ENCODE assay signal across 14 mouse cellular contexts in the genomic region with DNA sequence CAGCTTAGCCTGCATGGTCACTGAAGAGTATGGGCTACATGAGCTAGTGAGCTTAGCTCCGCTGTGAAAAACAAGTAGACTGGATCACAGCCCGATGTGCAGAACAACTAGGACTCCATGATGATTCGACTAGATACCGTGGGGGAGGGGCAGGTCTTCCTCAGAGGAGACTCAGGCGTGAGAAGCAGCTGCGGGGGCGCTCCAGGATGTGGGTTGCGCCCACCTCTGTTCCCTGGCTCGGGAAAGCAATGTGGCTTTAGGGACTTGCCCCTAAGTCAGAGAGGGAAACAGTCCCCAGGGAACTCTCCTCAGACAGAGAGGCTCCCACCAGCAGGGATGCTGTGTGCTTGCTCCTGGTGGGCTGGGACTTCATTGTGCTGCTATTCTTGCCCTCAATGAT. TPM values are rescaled to one million over a fixed set of nuclear protein-coding genes. Genes with fewer than 3 reads are reported as not detected.
DNase-seq lines count a peak whose midpoint lies in the region; ATAC-seq lines count a peak whose summit lies in the region.
"Had no signal": no experiment of that assay in that cellular context is flagged by ENCODE, and none has a peak within 500 bp of the region (broad histone marks: within the 10 kb centered on the region; RNA-seq: fewer than 3 reads in every experiment).

No protein-coding gene starts in this region.

- H3K27me3 ChIP-seq in hindbrain, embryonic 11.5 days (ENCODE audit: control insufficient read depth, insufficient read depth, low read length): no peaks in the 10 kb centered on the region
- no peaks in the 10 kb centered on the region for H3K27me3 ChIP-seq in hindbrain, embryonic 14.5 days (ENCODE audit: control insufficient read depth, insufficient read depth, low read length)

- peak; percentile 49 for DNase-seq in hindbrain, embryonic 11.5 days (ENCODE audit: low spot score)
- no peak for DNase-seq in hindbrain, embryonic 14.5 days (ENCODE audit: low spot score)
- peak; percentile 48 for DNase-seq in right cerebral cortex, adult 18-20 months
- no peak for DNase-seq in right cerebral cortex, postnatal 25 days
- peak; percentile 39 for DNase-seq in mesoderm, embryonic 11.5 days (ENCODE audit: low read depth, low spot score)
- no peak for DNase-seq in layer of hippocampus, adult 8-10 months (ENCODE audit: low spot score in 2 of 2)
- no peak for DNase-seq in adrenal gland, postnatal 4 days (ENCODE audit: low spot score in 2 of 2)
- DNase-seq: adrenal gland, postnatal 25 days; cerebellum, postnatal 36 days; lung, postnatal 36 days had no signal

- H3K9ac ChIP-seq in hindbrain, embryonic 11.5 days (ENCODE audit: low read depth, low read length): no peak overlapping the region
- no peak overlapping the region for H3K9ac ChIP-seq in hindbrain, embryonic 14.5 days
- H3K9ac ChIP-seq: heart, embryonic 13.5 days had no signal

- H3K9me3 ChIP-seq in hindbrain, embryonic 11.5 days (ENCODE audit: control insufficient read depth, low read length): no peaks in the 10 kb centered on the region
- no peaks in the 10 kb centered on the region for H3K9me3 ChIP-seq in hindbrain, embryonic 14.5 days (ENCODE audit: control insufficient read depth, low read length)
- H3K9me3 ChIP-seq: heart, embryonic 13.5 days had no signal

- ATAC-seq in hindbrain, embryonic 11.5 days (ENCODE audit: low FRiP score): no peak
- ATAC-seq in hindbrain, embryonic 14.5 days (ENCODE audit: low FRiP score): no peak
- ATAC-seq in erythroblast, adult 5-6 weeks (replicated peaks; ENCODE audit: low FRiP score, poor library complexity, severe bottlenecking): no peak

- WGBS in hindbrain, embryonic 11.5 days: 18% methylated on average over 9 of the region's 9 CpGs
- 18% methylated on average over 9 of the region's 9 CpGs for WGBS in hindbrain, embryonic 14.5 days

- H3K27ac ChIP-seq in hindbrain, embryonic 11.5 days (ENCODE audit: low read depth, low read length): no peak overlapping the region
- no peak overlapping the region for H3K27ac ChIP-seq in hindbrain, embryonic 14.5 days
- H3K27ac ChIP-seq: heart, embryonic 13.5 days had no signal

- no peak overlapping the region for H3K4me2 ChIP-seq in hindbrain, embryonic 11.5 days (replicated peaks; ENCODE audit: low read depth, low read length)
- no peak overlapping the region for H3K4me2 ChIP-seq in hindbrain, embryonic 14.5 days (replicated peaks)
- H3K4me2 ChIP-seq: heart, embryonic 13.5 days had no signal

- no peaks in the 10 kb centered on the region for H3K36me3 ChIP-seq in hindbrain, embryonic 11.5 days (ENCODE audit: control insufficient read depth, insufficient read depth, low read length)
- no peaks in the 10 kb centered on the region for H3K36me3 ChIP-seq in hindbrain, embryonic 14.5 days (replicated peaks; ENCODE audit: control insufficient read depth, insufficient read depth)
- H3K36me3 ChIP-seq: heart, embryonic 13.5 days had no signal

- no peak overlapping the region for H3K4me3 ChIP-seq in hindbrain, embryonic 11.5 days (ENCODE audit: low read depth, low read length)
- no peak overlapping the region for H3K4me3 ChIP-seq in hindbrain, embryonic 14.5 days (replicated peaks; ENCODE audit: low read length)
- H3K4me3 ChIP-seq: heart, embryonic 13.5 days had no signal

- peaks cover 9% of the 10 kb centered on the region; the same call in 1 of the 2 replicates for H3K4me1 ChIP-seq in hindbrain, embryonic 11.5 days (replicated peaks; ENCODE audit: control insufficient read depth, insufficient read depth, low read length)
- peaks cover 16% of the 10 kb centered on the region for H3K4me1 ChIP-seq in hindbrain, embryonic 14.5 days (replicated peaks; ENCODE audit: control insufficient read depth, insufficient read depth, low read length)

RNA-seq across cellular contexts. Expression of a gene that starts 33.8 kb away (rescaled TPM):
- polyA plus RNA-seq in hindbrain, embryonic 11.5 days (2014; fragmentation: Nextera tagmentation; extraction: Ambion mirVana): 0.13 and 0.20 TPM in 2 replicates
- polyA plus RNA-seq in hindbrain, embryonic 14.5 days (2014; fragmentation: Nextera tagmentation; extraction: Ambion mirVana): not detected in 2 replicates
- 0.42 TPM in 1 of 2 replicates, not detected in the other for total RNA-seq in erythroblast, adult 5-6 weeks (2015; ENCODE audit: low replicate concordance)
- total RNA-seq in erythroblast, adult 5-6 weeks (2017; ENCODE audit: low replicate concordance): not detected in 2 replicates
- total RNA-seq in layer of hippocampus, adult 8-10 months (2022): not detected
- total RNA-seq in adrenal gland, postnatal 4 days (2021): under 1 TPM in 1 of 2 experiments, not detected in 1; 0.14 TPM
- total RNA-seq: adrenal gland, postnatal 25 days; left cerebral cortex, postnatal 10 days had no signal
- polyA plus RNA-seq: heart, embryonic 13.5 days; neural tube, embryonic 14.5 days had no signal

RNA-seq across cellular contexts. Expression of a gene that starts 47.7 kb away (rescaled TPM):
- 387 and 390 TPM in 2 replicates for polyA plus RNA-seq in hindbrain, embryonic 11.5 days (2014; fragmentation: Nextera tagmentation; extraction: Ambion mirVana)
- polyA plus RNA-seq in hindbrain, embryonic 14.5 days (2014; fragmentation: Nextera tagmentation; extraction: Ambion mirVana): 391 and 398 TPM in 2 replicates
- 124 and 174 TPM in 2 replicates for total RNA-seq in erythroblast, adult 5-6 weeks (2015; ENCODE audit: low replicate concordance)
- total RNA-seq in erythroblast, adult 5-6 weeks (2017; ENCODE audit: low replicate concordance): 146 and 147 TPM in 2 replicates
- 100 to 1,000 TPM; 213 to 240 (median 224) TPM for total RNA-seq in layer of hippocampus, adult 8-10 months (2022)
- 100 to 1,000 TPM; 332 to 354 TPM for total RNA-seq in adrenal gland, postnatal 4 days (2021)

RNA-seq across cellular contexts. Expression of a gene that starts 48.4 kb away (rescaled TPM):
- polyA plus RNA-seq in hindbrain, embryonic 11.5 days (2014; fragmentation: Nextera tagmentation; extraction: Ambion mirVana): 21.1 and 26.4 TPM in 2 replicates
- polyA plus RNA-seq in hindbrain, embryonic 14.5 days (2014; fragmentation: Nextera tagmentation; extraction: Ambion mirVana): 22.7 and 22.9 TPM in 2 replicates
- 6.5 and 20.3 TPM in 2 replicates for total RNA-seq in erythroblast, adult 5-6 weeks (2015; ENCODE audit: low replicate concordance)
- total RNA-seq in erythroblast, adult 5-6 weeks (2017; ENCODE audit: low replicate concordance): 6.0 and 22.4 TPM in 2 replicates
- 10 to 100 TPM; 15.9 to 18.9 (median 17.0) TPM for total RNA-seq in layer of hippocampus, adult 8-10 months (2022)
- total RNA-seq in adrenal gland, postnatal 4 days (2021): 10 to 100 TPM; 28.4 to 34.3 TPM

Comparison
In these comparisons a context has a peak if more than half of its experiments do, and no peak if none do; other contexts are left out.
1. DNase-seq: peak in hindbrain, embryonic 11.5 days (single experiment), right cerebral cortex, adult 18-20 months (single experiment) and mesoderm, embryonic 11.5 days (single experiment); none in hindbrain, embryonic 14.5 days (single experiment), right cerebral cortex, postnatal 25 days (single experiment), layer of hippocampus, adult 8-10 months (0 of 2) and adrenal gland, postnatal 4 days (0 of 2).